Mouse (Mus musculus) C2C12 (cell line): ENCODE measurements around the gene Elk3. TPM values are rescaled to one million over a fixed set of nuclear protein-coding genes. Genes with fewer than 3 reads are reported as not detected.

Experiments
- H3K27me3 ChIP-seq: one replicate; pipeline ENCODE4 v1.6.1; 2011; ENCODE audit not compliant: control insufficient read depth, insufficient read depth, insufficient read length
- H3K36me3 ChIP-seq: one replicate; pipeline ENCODE4 v1.6.1; 2011; ENCODE audit not compliant: control insufficient read depth, insufficient read depth
- H3K4me3 ChIP-seq: one replicate; pipeline ENCODE4 v1.5.1; 2011; ENCODE audit warnings: mild to moderate bottlenecking, control low read depth; ENCODE audit not compliant: poor library complexity, insufficient read depth, severe bottlenecking
- H3K79me2 ChIP-seq: one replicate; pipeline ENCODE4 v1.6.1; 2011; ENCODE audit not compliant: control insufficient read depth, insufficient read depth
- H3K79me3 ChIP-seq: one replicate; pipeline ENCODE4 v1.6.1; 2011; ENCODE audit warnings: low read depth, control low read depth
- H3ac ChIP-seq: one replicate; pipeline ENCODE3; 2011; ENCODE audit warnings: low read depth; ENCODE audit not compliant: control insufficient read depth, insufficient read length
- CEBPB ChIP-seq: IDR thresholded peaks from one replicate; pipeline ENCODE4 v1.6.1; 2011; ENCODE audit warnings: low read depth, mild to moderate bottlenecking, control low read depth, moderate library complexity
- CTCF ChIP-seq: IDR thresholded peaks from one replicate; pipeline ENCODE4 v1.5.1; 2011; ENCODE audit not compliant: control insufficient read depth, insufficient read depth, insufficient read length
- FOSL1 ChIP-seq: IDR thresholded peaks from one replicate; pipeline ENCODE4 v1.8.0; 2011; ENCODE audit warnings: mild to moderate bottlenecking, low read length; ENCODE audit not compliant: poor library complexity, insufficient read depth, severe bottlenecking
- MAX ChIP-seq: IDR thresholded peaks from one replicate; pipeline ENCODE4 v1.6.1; 2011; ENCODE audit warnings: mild to moderate bottlenecking, control low read depth
- MYOD1 ChIP-seq: IDR thresholded peaks from one replicate; pipeline ENCODE4 v1.6.1; 2011; ENCODE audit warnings: low read depth; ENCODE audit not compliant: control insufficient read depth, insufficient read length
- MYOG ChIP-seq: IDR thresholded peaks from one replicate; pipeline ENCODE4 v1.6.1; 2011; ENCODE audit not compliant: control insufficient read depth, insufficient read length; ENCODE audit errors: extremely low read depth
- USF1 ChIP-seq: IDR thresholded peaks from one replicate; pipeline ENCODE4 v1.6.1; 2011; ENCODE audit warnings: low read depth, mild to moderate bottlenecking, control low read depth, moderate library complexity
- polyA plus RNA-seq: library from polyadenylated mRNA; unstranded; fragments of >200 nt; fragmentation: generic; extraction: Trizol; gene quantifications from one replicate; pipeline ENCODE4 v1.2.1, GENCODE M21; 2012; ENCODE audit warnings: missing spikeins

Gene Elk3
- polyA plus RNA-seq, 1 experiment = 56.1 TPM

- H3K36me3 ChIP-seq = peaks cover 53% of the 10 kb centered on the region
- no peak overlapping the region for H3ac ChIP-seq
- no peaks in the 10 kb centered on the region for H3K27me3 ChIP-seq
- peaks cover 40% of the 10 kb centered on the region for H3K79me3 ChIP-seq
- TF ChIP-seq CEBPB (no peak), MAX (no peak), USF1 (no peak), MYOG (no peak), MYOD1 (no peak)
- H3K79me2 ChIP-seq = peaks cover 75% of the 10 kb centered on the region
- H3K4me3 ChIP-seq = no peak overlapping the region
Observed at GRCm38 (mm10) chr10:93269744-93270143, 41.2 kb downstream of the Elk3 start.

GRCm38 (mm10) chr10:93268339-93268738 is 42.6 kb downstream of the Elk3 start:
- Histone ChIP-seq H3K79me3 (peaks cover 39% of the 10 kb centered on the region), H3K79me2 (peaks cover 79% of the 10 kb centered on the region), H3ac (no peak overlapping the region), H3K4me3 (no peak overlapping the region), H3K27me3 (no peaks in the 10 kb centered on the region), H3K36me3 (peaks cover 65% of the 10 kb centered on the region)
- TF ChIP-seq CEBPB (peak; percentile 88), USF1 (no peak)

GRCm38 (mm10) chr10:93267509-93267908 is 43.4 kb downstream of the Elk3 start:
- Histone ChIP-seq H3K79me3 (peaks cover 39% of the 10 kb centered on the region), H3K27me3 (no peaks in the 10 kb centered on the region), H3K79me2 (peaks cover 79% of the 10 kb centered on the region), H3K4me3 (no peak overlapping the region), H3ac (no peak overlapping the region), H3K36me3 (peaks cover 70% of the 10 kb centered on the region)
- TF ChIP-seq CTCF = no peak
- no peak for TF ChIP-seq FOSL1
- no peak for TF ChIP-seq MYOD1
- TF ChIP-seq MAX = no peak
- TF ChIP-seq MYOG = no peak
- no peak for TF ChIP-seq USF1
- TF ChIP-seq CEBPB = no peak

GRCm38 (mm10) chr10:93266521-93266920 is 44.4 kb downstream of the Elk3 start:
- H3K79me3 ChIP-seq = peaks cover 41% of the 10 kb centered on the region
- no peak for TF ChIP-seq MYOD1
- TF ChIP-seq FOSL1 = no peak
- no peak for TF ChIP-seq MYOG
- TF ChIP-seq USF1 = no peak
- no peak for TF ChIP-seq CEBPB
- no peak for TF ChIP-seq MAX
- no peak for TF ChIP-seq CTCF
- peaks cover 75% of the 10 kb centered on the region for H3K36me3 ChIP-seq
- no peaks in the 10 kb centered on the region for H3K27me3 ChIP-seq
- H3K79me2 ChIP-seq = peaks cover 83% of the 10 kb centered on the region
- no peak overlapping the region for H3K4me3 ChIP-seq
- H3ac ChIP-seq = no peak overlapping the region

GRCm38 (mm10) chr10:93265833-93266232 is 45.1 kb downstream of the Elk3 start:
- H3K36me3 ChIP-seq = peaks cover 81% of the 10 kb centered on the region

GRCm38 (mm10) chr10:93264001-93264400 is 46.9 kb downstream of the Elk3 start:
- peaks cover 81% of the 10 kb centered on the region for H3K79me2 ChIP-seq
- H3ac ChIP-seq = no peak overlapping the region
- H3K79me3 ChIP-seq = peaks cover 28% of the 10 kb centered on the region
- no peak overlapping the region for H3K4me3 ChIP-seq
- TF ChIP-seq CEBPB (no peak), MYOG (no peak), FOSL1 (no peak), USF1 (no peak), MYOD1 (no peak), MAX (no peak), CTCF (no peak)
- H3K27me3 ChIP-seq = no peaks in the 10 kb centered on the region
- peaks cover 79% of the 10 kb centered on the region for H3K36me3 ChIP-seq

More at GRCm38 (mm10) chr10:93265833-93266232, 45.1 kb downstream of the Elk3 start:
- Histone ChIP-seq H3K27me3 (no peaks in the 10 kb centered on the region), H3K79me2 (peaks cover 83% of the 10 kb centered on the region), H3K79me3 (peaks cover 40% of the 10 kb centered on the region), H3ac (no peak overlapping the region), H3K4me3 (no peak overlapping the region)
- TF ChIP-seq USF1 (no peak), MYOD1 (no peak), CTCF (no peak), MYOG (no peak), MAX (no peak), CEBPB (no peak), FOSL1 (no peak)
